Mouse (Mus musculus) brown adipose tissue, adult 24 weeks (tissue): ENCODE measurements around the gene Dst. TPM values are rescaled to one million over a fixed set of nuclear protein-coding genes. Genes with fewer than 3 reads are reported as not detected.

Experiments
- H3K27ac ChIP-seq: fragments of 200-500 bp; replicated peaks from 2 replicates; pipeline ENCODE4 v1.5.1; 2012; ENCODE audit warnings: low read depth, mild to moderate bottlenecking, low read length
- H3K4me1 ChIP-seq: fragments of 200-500 bp; 2 replicates; pipeline ENCODE4 v1.6.1; 2012; ENCODE audit warnings: low read length, mixed read lengths; ENCODE audit not compliant: control insufficient read depth, insufficient read depth, insufficient read length
- H3K4me3 ChIP-seq: fragments of 200-500 bp; 2 replicates; pipeline ENCODE4 v1.5.1; 2012; ENCODE audit warnings: low read depth, mild to moderate bottlenecking, low read length, moderate library complexity; ENCODE audit not compliant: insufficient read depth
- polyA plus RNA-seq: library from polyadenylated mRNA; stranded (reverse); fragments of >200 nt; gene quantifications from 2 replicates; pipeline ENCODE4 v1.2.4, GENCODE M21; 2012; ENCODE audit not compliant: missing spikeins, insufficient read depth, insufficient read length

Dst gene
- polyA plus RNA-seq, 1 experiment: 42.7 TPM

GRCm38 (mm10) chr1:34093652-34094051 is 185.6 kb downstream of the Dst start:
- Histone ChIP-seq H3K4me3 (no peak overlapping the region), H3K27ac (no peak overlapping the region), H3K4me1 (no peaks in the 10 kb centered on the region)

- Histone ChIP-seq H3K27ac (no peak overlapping the region), H3K4me3 (no peak overlapping the region), H3K4me1 (no peaks in the 10 kb centered on the region)
These were observed 186.3 kb downstream of the Dst start for GRCm38 (mm10) chr1:34094301-34094700.

GRCm38 (mm10) chr1:34095173-34095572 is 187.1 kb downstream of the Dst start:
- no peak overlapping the region for H3K27ac ChIP-seq
- H3K4me3 ChIP-seq: no peak overlapping the region
- H3K4me1 ChIP-seq: no peaks in the 10 kb centered on the region

GRCm38 (mm10) chr1:34096923-34097322 is 188.9 kb downstream of the Dst start:
- no peaks in the 10 kb centered on the region for H3K4me1 ChIP-seq
- no peak overlapping the region for H3K27ac ChIP-seq
- H3K4me3 ChIP-seq: no peak overlapping the region

GRCm38 (mm10) chr1:34097640-34098039 is 189.6 kb downstream of the Dst start:
- Histone ChIP-seq H3K4me1 (no peaks in the 10 kb centered on the region), H3K4me3 (no peak overlapping the region), H3K27ac (no peak overlapping the region)

- Histone ChIP-seq H3K27ac (no peak overlapping the region), H3K4me1 (0 out of 2 replicates have a peak, but pooled peaks cover 3% of the 10 kb centered on the region), H3K4me3 (no peak overlapping the region)
These were observed 191.4 kb downstream of the Dst start for GRCm38 (mm10) chr1:34099439-34099838.

GRCm38 (mm10) chr1:34100385-34100784 is 192.4 kb downstream of the Dst start:
- H3K4me3 ChIP-seq: no peak overlapping the region
- H3K4me1 ChIP-seq: 0 out of 2 replicates have a peak, but pooled peaks cover 3% of the 10 kb centered on the region
- no peak overlapping the region for H3K27ac ChIP-seq

- Histone ChIP-seq H3K27ac (no peak overlapping the region), H3K4me3 (no peak overlapping the region), H3K4me1 (peaks cover 6% of the 10 kb centered on the region; the same call in 1 of the 2 replicates)
These were observed 194.6 kb downstream of the Dst start for GRCm38 (mm10) chr1:34102604-34103003.

GRCm38 (mm10) chr1:34103176-34103575 is 195.2 kb downstream of the Dst start:
- Histone ChIP-seq H3K27ac (no peak overlapping the region), H3K4me3 (no peak overlapping the region), H3K4me1 (peaks cover 6% of the 10 kb centered on the region; the same call in 1 of the 2 replicates)

- Histone ChIP-seq H3K4me3 (no peak overlapping the region), H3K27ac (no peak overlapping the region), H3K4me1 (peaks cover 6% of the 10 kb centered on the region; the same call in 1 of the 2 replicates)
These were observed 195.7 kb downstream of the Dst start for GRCm38 (mm10) chr1:34103713-34104172.

- no peak overlapping the region for H3K27ac ChIP-seq
- H3K4me1 ChIP-seq: peaks cover 7% of the 10 kb centered on the region; the same call in 1 of the 2 replicates
- H3K4me3 ChIP-seq: no peak overlapping the region
These were observed 196.8 kb downstream of the Dst start for GRCm38 (mm10) chr1:34104846-34105245.

- Histone ChIP-seq H3K4me1 (peaks cover 16% of the 10 kb centered on the region), H3K4me3 (no peak overlapping the region), H3K27ac (no peak overlapping the region)
These were observed 198.6 kb downstream of the Dst start for GRCm38 (mm10) chr1:34106606-34107005.

GRCm38 (mm10) chr1:34107076-34107475 is 199.1 kb downstream of the Dst start:
- Histone ChIP-seq H3K4me1 (peaks cover 16% of the 10 kb centered on the region), H3K4me3 (no peak overlapping the region), H3K27ac (no peak overlapping the region)

GRCm38 (mm10) chr1:34109599-34110210 is 201.7 kb downstream of the Dst start:
- H3K4me1 ChIP-seq: peaks cover 13% of the 10 kb centered on the region
- no peak overlapping the region for H3K4me3 ChIP-seq
- H3K27ac ChIP-seq: peak overlapping the region; percentile 43; the same call in 1 of the 2 replicates

GRCm38 (mm10) chr1:34110862-34111261 is 202.8 kb downstream of the Dst start:
- H3K4me3 ChIP-seq: no peak overlapping the region
- H3K4me1 ChIP-seq: peaks cover 13% of the 10 kb centered on the region
- H3K27ac ChIP-seq: no peak overlapping the region

- Histone ChIP-seq H3K4me3 (no peak overlapping the region), H3K27ac (no peak overlapping the region), H3K4me1 (peaks cover 10% of the 10 kb centered on the region)
These were observed 203.9 kb downstream of the Dst start for GRCm38 (mm10) chr1:34111954-34112353.
